ENCODE assay signal across 23 mouse cellular contexts in genomic region chr3:95199101-95199500, GRCm38 (mm10). TPM values are rescaled to one million over a fixed set of nuclear protein-coding genes. Genes with fewer than 3 reads are reported as not detected.
DNase-seq lines count a peak whose midpoint lies in the region; ATAC-seq lines count a peak whose summit lies in the region.
"Had no signal": no experiment of that assay in that cellular context is flagged by ENCODE, and none has a peak within 500 bp of the region (broad histone marks: within the 10 kb centered on the region; RNA-seq: fewer than 3 reads in every experiment).

No protein-coding gene starts in this region.

- no peak overlapping the region for H3K9ac ChIP-seq in kidney, embryonic 16.5 days (replicated peaks; ENCODE audit: low read length)
- H3K9ac ChIP-seq: embryonic facial prominence, embryonic 12.5 days; embryonic facial prominence, embryonic 15.5 days; forebrain, embryonic 12.5 days had no signal

- WGBS in kidney, embryonic 16.5 days: 83% methylated on average over 1 of the region's 1 CpGs

- no peak for ATAC-seq in kidney, embryonic 16.5 days (ENCODE audit: low FRiP score, low TSS enrichment)
- ATAC-seq: forebrain, embryonic 14.5 days; forebrain, embryonic 16.5 days had no signal

- H3K9me3 ChIP-seq in kidney, embryonic 16.5 days (ENCODE audit: low read length): no peaks in the 10 kb centered on the region
- H3K9me3 ChIP-seq: embryonic facial prominence, embryonic 12.5 days; embryonic facial prominence, embryonic 15.5 days; forebrain, embryonic 10.5 days; forebrain, embryonic 12.5 days had no signal

- no peak overlapping the region for H3K4me2 ChIP-seq in kidney, embryonic 16.5 days (replicated peaks; ENCODE audit: low read depth, low read length)
- H3K4me2 ChIP-seq: embryonic facial prominence, embryonic 12.5 days; embryonic facial prominence, embryonic 15.5 days; forebrain, embryonic 12.5 days had no signal

- no peak overlapping the region for H3K4me3 ChIP-seq in kidney, embryonic 16.5 days (ENCODE audit: low read length)
- H3K4me3 ChIP-seq: embryonic facial prominence, embryonic 12.5 days; embryonic facial prominence, embryonic 15.5 days; erythroblast, embryonic 14.5 days; forebrain, embryonic 10.5 days; forebrain, embryonic 12.5 days had no signal

- H3K27me3 ChIP-seq in kidney, embryonic 16.5 days (ENCODE audit: insufficient read depth, low read length): no peaks in the 10 kb centered on the region
- H3K27me3 ChIP-seq: embryonic facial prominence, embryonic 12.5 days; embryonic facial prominence, embryonic 15.5 days; forebrain, embryonic 12.5 days had no signal

- H3K4me1 ChIP-seq in kidney, embryonic 16.5 days (ENCODE audit: insufficient read depth, low read length): no peaks in the 10 kb centered on the region
- H3K4me1 ChIP-seq: embryonic facial prominence, embryonic 12.5 days; forebrain, embryonic 10.5 days; forebrain, embryonic 12.5 days had no signal

- peaks cover 67% of the 10 kb centered on the region for H3K36me3 ChIP-seq in kidney, embryonic 16.5 days (ENCODE audit: insufficient read depth, low read length)

- H3K27ac ChIP-seq in kidney, embryonic 16.5 days (ENCODE audit: low read length): no peak overlapping the region
- H3K27ac ChIP-seq: embryonic facial prominence, embryonic 12.5 days; forebrain, embryonic 10.5 days; forebrain, embryonic 12.5 days had no signal

- DNase-seq in kidney, adult 18-20 months: peak; percentile 12
- DNase-seq in kidney, postnatal 14 days: no peak
- DNase-seq in kidney, adult 9 months: peak; percentile 55
- DNase-seq in kidney, postnatal 36 days: peak; percentile 11 to 14
- DNase-seq in kidney, postnatal 25 days: no peak
- DNase-seq: adrenal gland, adult 2 months; adrenal gland, postnatal 10 days; adrenal gland, postnatal 25 days; cerebellum, adult 11 months; cerebellum, adult 18-20 months; cerebellum, adult 8-10 months; cerebellum, adult 9-11 months; cerebellum, postnatal 14 days; cerebellum, postnatal 36 days; embryo, embryonic 11 days had no signal

RNA-seq across cellular contexts. Expression of gene Gabpb2, which starts 18.6 kb away (rescaled TPM):
- 8.8 and 10.8 TPM in 2 replicates for polyA plus RNA-seq in kidney, embryonic 16.5 days (2015; fragmentation: Nextera tagmentation; extraction: Ambion mirVana)

RNA-seq across cellular contexts. Expression of gene Cdc42se1, which starts 29.4 kb away (rescaled TPM):
- polyA plus RNA-seq in kidney, embryonic 16.5 days (2015; fragmentation: Nextera tagmentation; extraction: Ambion mirVana): 90.3 and 94.4 TPM in 2 replicates

RNA-seq across cellular contexts. Expression of gene Mllt11, which starts 32.9 kb away (rescaled TPM):
- 14.0 and 16.6 TPM in 2 replicates for polyA plus RNA-seq in kidney, embryonic 16.5 days (2015; fragmentation: Nextera tagmentation; extraction: Ambion mirVana)

RNA-seq across cellular contexts. Expression of gene Sema6c, which starts 38.8 kb away (rescaled TPM):
- polyA plus RNA-seq in kidney, embryonic 16.5 days (2015; fragmentation: Nextera tagmentation; extraction: Ambion mirVana): 3.0 and 3.1 TPM in 2 replicates

RNA-seq across cellular contexts. Expression of gene Gm128, which starts 42.3 kb away (rescaled TPM):
- 0.53 and 0.55 TPM in 2 replicates for polyA plus RNA-seq in kidney, embryonic 16.5 days (2015; fragmentation: Nextera tagmentation; extraction: Ambion mirVana)
- polyA plus RNA-seq: erythroblast, embryonic 14.5 days; forebrain, embryonic 14.5 days; forebrain, embryonic 16.5 days had no signal

Comparison
In these comparisons a context has a peak if more than half of its experiments do, and no peak if none do; other contexts are left out.
1. DNase-seq: peak in kidney, adult 18-20 months (single experiment), kidney, adult 9 months (single experiment) and kidney, postnatal 36 days (2 of 2); none in kidney, postnatal 14 days (single experiment) and kidney, postnatal 25 days (0 of 2).